Mouse (Mus musculus): ENCODE measurements around the gene Olfr133. TPM values are rescaled to one million over a fixed set of nuclear protein-coding genes. Genes with fewer than 3 reads are reported as not detected.
"Not testable (repeated sequence)": the region's sequence is repeated elsewhere in the genome, so short reads cannot be mapped to it uniquely, and the experiment has no call there.

Gene Olfr133
- polyA plus RNA-seq (2014; fragmentation: Nextera tagmentation; extraction: Ambion mirVana): not detected in 2 replicates

DNA sequence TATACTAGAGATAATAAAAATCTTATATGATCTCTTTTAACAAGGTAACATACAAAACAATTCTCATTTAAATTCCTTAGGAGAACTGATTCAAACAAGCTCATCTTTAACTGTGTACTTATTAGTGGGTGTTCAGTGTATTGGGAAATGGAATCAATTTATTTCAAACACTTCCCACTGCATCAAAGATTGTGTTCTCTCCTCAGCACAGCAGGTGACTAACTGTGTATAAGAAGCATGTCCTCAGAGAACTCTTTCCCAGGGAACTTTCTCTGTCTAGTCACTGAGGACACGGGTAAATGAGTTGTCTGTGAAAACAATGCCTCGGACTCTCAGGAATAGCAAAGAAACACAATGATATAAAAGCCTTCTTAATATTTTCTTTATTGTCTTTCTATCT lies at the start of gene Olfr133:
Gene Olfr133 (plus strand): TSS at position 301 of the 400 bp plus-strand sequence.
- DNase-seq (ENCODE audit: low spot score): no peak
- 71% methylated on average over 2 of the region's 2 CpGs for WGBS
- H3K4me3 ChIP-seq (ENCODE audit: low read depth, low read length): no peak within 1 kb of the TSS
- H3K27me3 ChIP-seq (ENCODE audit: control insufficient read depth, insufficient read depth, low read length): no peaks in the 10 kb centered on the region
- H3K4me1 ChIP-seq (replicated peaks; ENCODE audit: control insufficient read depth, insufficient read depth, low read length): no peaks in the 10 kb centered on the region
- H3K36me3 ChIP-seq (ENCODE audit: control insufficient read depth, insufficient read depth, low read length): no peaks in the 10 kb centered on the region
- no peaks in the 10 kb centered on the region for H3K9me3 ChIP-seq (ENCODE audit: control insufficient read depth, low read length)
- H3K9ac ChIP-seq (ENCODE audit: low read length): no peak within 1 kb of the TSS
- no peak within 1 kb of the TSS for H3K27ac ChIP-seq (ENCODE audit: low read depth, low read length)
- H3K4me2 ChIP-seq (ENCODE audit: low read depth, low read length, severe bottlenecking): no peak within 1 kb of the TSS
- no peak for ATAC-seq (replicated peaks; ENCODE audit: low FRiP score)

DNA sequence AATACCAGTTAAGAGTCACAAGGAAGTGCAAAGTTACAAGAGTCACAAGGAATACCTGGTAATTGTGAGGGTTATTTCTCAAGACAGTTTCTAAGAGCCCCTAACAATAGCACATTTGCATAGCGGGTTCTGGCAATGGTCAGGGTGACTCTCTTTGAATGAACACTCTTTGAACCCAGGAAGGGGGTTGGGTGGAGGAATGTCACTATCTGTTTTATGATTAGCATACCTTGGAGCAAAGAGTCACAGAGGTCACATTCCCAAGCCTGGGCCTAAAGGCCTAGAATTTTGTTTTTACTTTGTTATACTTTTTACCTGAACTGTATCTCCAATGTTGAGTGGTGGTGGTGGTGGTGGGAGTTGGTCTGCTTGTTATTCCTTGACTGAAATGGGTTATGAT lies 20.9 kb upstream of the Olfr133 start:
- WGBS: 85% methylated on average over 1 of the region's 1 CpGs
- ATAC-seq (replicated peaks; ENCODE audit: low FRiP score); H3K27ac ChIP-seq (ENCODE audit: low read depth, low read length); H3K27me3 ChIP-seq (ENCODE audit: control insufficient read depth, insufficient read depth, low read length); H3K9ac ChIP-seq (ENCODE audit: low read length); DNase-seq (ENCODE audit: low spot score); H3K9me3 ChIP-seq (ENCODE audit: control insufficient read depth, low read length); H3K4me2 ChIP-seq (ENCODE audit: low read depth, low read length, severe bottlenecking); H3K36me3 ChIP-seq (ENCODE audit: control insufficient read depth, insufficient read depth, low read length); H3K4me1 ChIP-seq (replicated peaks; ENCODE audit: control insufficient read depth, insufficient read depth, low read length); H3K4me3 ChIP-seq (ENCODE audit: low read depth, low read length): not testable (repeated sequence)

DNA sequence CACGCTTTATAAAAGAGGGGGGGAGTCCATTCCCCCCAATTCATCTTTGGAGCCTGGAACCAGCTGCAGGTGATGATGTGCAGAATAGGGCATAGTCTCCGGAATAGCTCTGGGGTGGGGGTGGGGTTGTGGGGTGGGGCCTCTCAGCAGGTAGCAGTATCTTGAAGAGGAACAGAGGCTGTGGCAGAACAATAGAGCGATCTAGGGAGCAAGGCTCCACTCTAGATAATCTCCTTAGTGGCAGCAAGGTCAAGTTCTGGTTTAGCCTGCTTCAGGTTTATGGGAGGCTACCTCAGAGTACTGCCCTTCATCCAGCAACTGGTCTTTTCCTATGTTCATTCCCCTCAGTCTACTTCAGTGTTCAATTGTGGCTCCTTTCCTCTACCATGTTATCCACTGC lies 19.7 kb upstream of the Olfr133 start:
- not testable (repeated sequence) for H3K9me3 ChIP-seq (ENCODE audit: control insufficient read depth, low read length); ATAC-seq (replicated peaks; ENCODE audit: low FRiP score); H3K4me3 ChIP-seq (ENCODE audit: low read depth, low read length); H3K27me3 ChIP-seq (ENCODE audit: control insufficient read depth, insufficient read depth, low read length); DNase-seq (ENCODE audit: low spot score); H3K4me1 ChIP-seq (replicated peaks; ENCODE audit: control insufficient read depth, insufficient read depth, low read length); H3K36me3 ChIP-seq (ENCODE audit: control insufficient read depth, insufficient read depth, low read length); H3K4me2 ChIP-seq (ENCODE audit: low read depth, low read length, severe bottlenecking); H3K9ac ChIP-seq (ENCODE audit: low read length); H3K27ac ChIP-seq (ENCODE audit: low read depth, low read length)
- 57% methylated on average over 3 of the region's 3 CpGs for WGBS

DNA sequence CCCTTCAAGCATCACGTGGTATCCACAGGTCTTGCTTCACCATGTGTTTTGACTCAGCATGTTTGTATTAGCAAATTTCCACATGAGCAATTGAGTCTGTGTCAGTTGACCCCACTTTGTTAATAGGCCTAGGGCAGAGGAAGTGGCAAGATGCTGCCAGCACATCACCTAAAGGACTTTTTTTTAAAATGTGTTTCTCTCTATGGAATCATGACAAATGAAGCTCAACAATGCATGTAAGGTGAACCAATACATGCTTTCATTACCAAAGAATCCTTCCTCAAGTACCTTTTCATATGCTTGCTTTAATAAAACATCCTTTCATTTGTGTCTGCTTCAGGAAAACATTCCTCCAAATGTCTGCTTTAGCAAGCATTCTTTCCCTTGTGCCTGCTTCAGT lies 10.7 kb upstream of the Olfr133 start, which contains the start of gene Olfr132:
Gene Olfr132 (minus strand): TSS at position 101 of the 400 bp plus-strand sequence.
- no peaks in the 10 kb centered on the region for H3K4me1 ChIP-seq (replicated peaks; ENCODE audit: control insufficient read depth, insufficient read depth, low read length)
- H3K27ac ChIP-seq (ENCODE audit: low read depth, low read length): no peak within 1 kb of the TSS
- DNase-seq (ENCODE audit: low spot score) (no peak), ATAC-seq (replicated peaks; ENCODE audit: low FRiP score) (no peak)
- no peaks in the 10 kb centered on the region for H3K36me3 ChIP-seq (ENCODE audit: control insufficient read depth, insufficient read depth, low read length)
- no peak within 1 kb of the TSS for H3K4me3 ChIP-seq (ENCODE audit: low read depth, low read length)
- H3K9ac ChIP-seq (ENCODE audit: low read length): no peak within 1 kb of the TSS
- WGBS: 63% methylated on average over 1 of the region's 1 CpGs
- H3K4me2 ChIP-seq (ENCODE audit: low read depth, low read length, severe bottlenecking): no peak within 1 kb of the TSS
- H3K9me3 ChIP-seq (ENCODE audit: control insufficient read depth, low read length): no peaks in the 10 kb centered on the region
- H3K27me3 ChIP-seq (ENCODE audit: control insufficient read depth, insufficient read depth, low read length): no peaks in the 10 kb centered on the region

DNA sequence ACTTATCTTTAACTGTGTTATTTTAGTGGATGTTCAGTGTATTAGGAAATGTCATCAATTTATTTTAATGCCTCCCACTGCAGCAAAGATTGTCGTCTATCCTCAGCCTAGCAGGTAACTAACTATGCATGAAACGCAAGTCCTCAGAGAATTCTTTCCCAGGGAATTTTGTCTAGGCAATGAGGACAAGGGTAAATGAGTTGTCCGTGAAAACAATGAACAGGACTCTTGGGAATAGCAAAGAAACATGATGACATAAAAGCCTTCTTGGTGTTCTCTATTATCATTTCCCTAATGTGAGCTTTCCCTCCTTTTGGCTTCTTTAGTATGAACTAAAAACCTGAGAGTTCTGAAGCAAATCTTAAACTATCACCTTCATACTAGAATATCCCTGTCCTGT lies 26.0 kb downstream of the Olfr133 start, which contains the start of gene Olfr134:
Gene Olfr134 (plus strand): TSS at position 301 of the 400 bp plus-strand sequence.
- no peaks in the 10 kb centered on the region for H3K36me3 ChIP-seq (ENCODE audit: control insufficient read depth, insufficient read depth, low read length)
- 80% methylated on average over 3 of the region's 3 CpGs for WGBS
- H3K4me3 ChIP-seq (ENCODE audit: low read depth, low read length): no peak within 1 kb of the TSS
- H3K9ac ChIP-seq (ENCODE audit: low read length): no peak within 1 kb of the TSS
- H3K4me2 ChIP-seq (ENCODE audit: low read depth, low read length, severe bottlenecking): no peak within 1 kb of the TSS
- H3K9me3 ChIP-seq (ENCODE audit: control insufficient read depth, low read length): no peaks in the 10 kb centered on the region
- DNase-seq (ENCODE audit: low spot score) (no peak), ATAC-seq (replicated peaks; ENCODE audit: low FRiP score) (no peak)
- H3K4me1 ChIP-seq (replicated peaks; ENCODE audit: control insufficient read depth, insufficient read depth, low read length): no peaks in the 10 kb centered on the region
- no peaks in the 10 kb centered on the region for H3K27me3 ChIP-seq (ENCODE audit: control insufficient read depth, insufficient read depth, low read length)
- H3K27ac ChIP-seq (ENCODE audit: low read depth, low read length): no peak within 1 kb of the TSS

Other genes starting within 250 kb of the Olfr133 start
- gene Olfr127, start 244.8 kb upstream of the Olfr133 start, polyA plus RNA-seq (2014; fragmentation: Nextera tagmentation; extraction: Ambion mirVana): not detected in 2 replicates
- not detected in 2 replicates for gene Olfr128, start 224.7 kb upstream of the Olfr133 start, polyA plus RNA-seq (2014; fragmentation: Nextera tagmentation; extraction: Ambion mirVana)
- gene Olfr761, start 192.2 kb upstream of the Olfr133 start, polyA plus RNA-seq (2014; fragmentation: Nextera tagmentation; extraction: Ambion mirVana): not detected in 2 replicates
- not detected in 2 replicates for gene Olfr129, start 85.2 kb upstream of the Olfr133 start, polyA plus RNA-seq (2014; fragmentation: Nextera tagmentation; extraction: Ambion mirVana)
- not detected in 2 replicates for gene Olfr130, start 81.4 kb upstream of the Olfr133 start, polyA plus RNA-seq (2014; fragmentation: Nextera tagmentation; extraction: Ambion mirVana)
- not detected in 2 replicates for gene Olfr131, start 56.6 kb upstream of the Olfr133 start, polyA plus RNA-seq (2014; fragmentation: Nextera tagmentation; extraction: Ambion mirVana)
- not detected in 2 replicates for gene Olfr132, start 10.8 kb upstream of the Olfr133 start, polyA plus RNA-seq (2014; fragmentation: Nextera tagmentation; extraction: Ambion mirVana)
- not detected in 2 replicates for gene Olfr134, start 26.1 kb downstream of the Olfr133 start, polyA plus RNA-seq (2014; fragmentation: Nextera tagmentation; extraction: Ambion mirVana)
- not detected in 2 replicates for gene Olfr135, start 59.1 kb downstream of the Olfr133 start, polyA plus RNA-seq (2014; fragmentation: Nextera tagmentation; extraction: Ambion mirVana)
- not detected in 2 replicates for gene Olfr138, start 115.8 kb downstream of the Olfr133 start, polyA plus RNA-seq (2014; fragmentation: Nextera tagmentation; extraction: Ambion mirVana)
- not detected in 2 replicates for gene Olfr137, start 162.3 kb downstream of the Olfr133 start, polyA plus RNA-seq (2014; fragmentation: Nextera tagmentation; extraction: Ambion mirVana)
- gene Olfr136, start 184.6 kb downstream of the Olfr133 start, polyA plus RNA-seq (2014; fragmentation: Nextera tagmentation; extraction: Ambion mirVana): not detected in 2 replicates